Mouse (Mus musculus): ENCODE measurements around the gene Chrne. TPM values are rescaled to one million over a fixed set of nuclear protein-coding genes. Genes with fewer than 3 reads are reported as not detected.
A peak's percentile ranks its signal among the peaks of the same experiment; 100 is the strongest.

Chrne gene
- polyA plus RNA-seq, 1 experiment from 2014 or later = not detected

DNA sequence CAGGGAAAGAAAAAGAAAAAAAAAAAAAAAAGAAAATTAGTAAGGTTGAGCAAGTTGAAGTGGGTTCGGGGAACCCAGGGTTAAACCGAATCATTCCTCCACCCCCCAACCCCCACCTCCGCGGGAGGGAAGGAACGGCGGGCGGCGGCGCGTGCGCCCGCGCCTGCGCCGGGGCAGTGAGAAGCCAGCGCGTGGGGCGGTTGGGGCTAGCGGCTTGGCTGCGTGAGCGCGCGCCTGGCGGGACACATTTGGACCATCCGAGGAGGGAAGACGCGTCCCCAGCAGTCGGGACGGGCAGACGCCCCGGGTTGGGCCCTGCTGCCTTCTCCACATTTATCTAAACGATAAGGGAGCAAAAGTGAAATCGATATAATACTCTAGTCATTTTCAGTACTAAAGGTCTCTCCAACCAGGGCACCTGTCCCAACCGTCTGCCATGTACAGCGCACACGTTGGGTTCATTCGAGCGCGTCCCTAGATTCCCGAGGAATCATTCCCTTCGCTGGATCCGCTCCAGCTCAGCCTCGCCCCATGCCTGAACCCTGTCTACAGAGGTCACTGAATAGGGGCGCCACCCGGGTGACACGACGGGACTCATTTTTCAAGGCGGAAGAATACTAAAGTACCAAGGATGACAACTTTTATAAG, 36.0 kb upstream of the Chrne start:
- 0% methylated on average over 43 of the region's 48 CpGs for WGBS
- peaks cover 9% of the 10 kb centered on the region for H3K4me1 ChIP-seq (ENCODE audit: control insufficient read depth, insufficient read depth, low read length)
- ATAC-seq (replicated peaks; ENCODE audit: insufficient number of reproducible peaks, low FRiP score, low TSS enrichment, low read depth) (peak; percentile 37), DNase-seq (ENCODE audit: low spot score) (peak; percentile 89)
- H3K27ac ChIP-seq (replicated peaks; ENCODE audit: low read depth, low read length) = peak overlapping the region; percentile 97
- H3K4me2 ChIP-seq (ENCODE audit: low read depth, low read length) = peak overlapping the region; percentile 95
- peak overlapping the region; percentile 100 for H3K4me3 ChIP-seq (ENCODE audit: low read depth, low read length)
- no peaks in the 10 kb centered on the region for H3K27me3 ChIP-seq (ENCODE audit: control insufficient read depth, insufficient read depth, low read length)
- H3K36me3 ChIP-seq (replicated peaks; ENCODE audit: control insufficient read depth, insufficient read depth, low read depth, low read length) = peaks cover 13% of the 10 kb centered on the region
- H3K9ac ChIP-seq (replicated peaks; ENCODE audit: low read length) = peak overlapping the region; percentile 97
- no peaks in the 10 kb centered on the region for H3K9me3 ChIP-seq (replicated peaks; ENCODE audit: control insufficient read depth, low read length)

DNA sequence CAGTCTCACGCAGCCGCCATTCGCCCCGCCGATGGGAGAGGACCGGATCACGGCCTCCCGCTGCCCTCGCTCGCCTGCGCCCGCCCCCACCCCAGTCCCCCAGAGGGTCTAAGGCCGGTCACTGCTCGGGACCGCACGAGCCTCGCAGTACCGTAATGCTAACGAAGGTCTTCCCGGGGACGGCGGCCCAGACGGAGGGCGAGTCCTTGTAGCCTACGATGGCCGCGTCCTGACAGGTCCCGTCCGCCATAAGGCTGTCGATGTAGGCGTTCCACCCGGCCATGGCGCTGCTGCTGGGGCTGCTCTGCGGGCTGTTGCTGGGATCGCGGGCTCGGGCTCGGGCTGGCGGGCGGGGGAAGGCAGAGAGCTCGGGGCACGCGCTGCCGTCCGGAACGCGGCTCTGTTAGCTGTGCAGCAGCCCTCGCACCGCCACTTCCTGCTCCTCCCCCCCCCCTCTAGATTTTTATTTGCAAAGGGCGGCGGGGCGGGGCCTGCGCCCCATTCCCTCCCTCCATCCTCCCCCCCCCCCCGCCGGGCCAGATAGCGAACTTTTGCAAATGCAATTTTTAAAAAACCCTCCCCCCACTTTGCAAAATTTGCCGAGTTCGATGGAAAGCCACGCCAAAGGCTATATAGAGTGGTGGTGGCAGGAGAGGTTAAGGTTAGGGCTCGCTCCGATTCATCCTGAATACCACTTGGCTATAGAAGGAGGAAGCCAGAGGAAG, 35.3 kb upstream of the Chrne start, which contains the start of gene Pfn1:
Gene Pfn1, minus strand, starts transcription at position 447 of the 725 bp plus-strand sequence.
- 0% methylated on average over 52 of the region's 61 CpGs for WGBS
- H3K4me2 ChIP-seq (ENCODE audit: low read depth, low read length) = peak within 1 kb of the TSS; percentile 95

GRCm38 (mm10) chr11:70653345-70654197, 34.6 kb upstream of the Chrne start:
- Histone ChIP-seq H3K4me2 (ENCODE audit: low read depth, low read length) (peak overlapping the region; percentile 95), H3K27me3 (ENCODE audit: control insufficient read depth, insufficient read depth, low read length) (no peaks in the 10 kb centered on the region), H3K9me3 (replicated peaks; ENCODE audit: control insufficient read depth, low read length) (no peaks in the 10 kb centered on the region), H3K4me3 (ENCODE audit: low read depth, low read length) (peak overlapping the region; percentile 100), H3K36me3 (replicated peaks; ENCODE audit: control insufficient read depth, insufficient read depth, low read depth, low read length) (peaks cover 17% of the 10 kb centered on the region), H3K4me1 (ENCODE audit: control insufficient read depth, insufficient read depth, low read length) (peaks cover 9% of the 10 kb centered on the region), H3K9ac (replicated peaks; ENCODE audit: low read length) (peak overlapping the region; percentile 97), H3K27ac (replicated peaks; ENCODE audit: low read depth, low read length) (peak overlapping the region; percentile 97)
- peak; percentile 79 for DNase-seq (ENCODE audit: low spot score)
- under 1% methylated on average over 59 of the region's 63 CpGs for WGBS
- ATAC-seq (replicated peaks; ENCODE audit: insufficient number of reproducible peaks, low FRiP score, low TSS enrichment, low read depth) = peak; percentile 26

More for the DNA sequence above, 35.3 kb upstream of the Chrne start, which contains the start of gene Pfn1:
- peak within 1 kb of the TSS; percentile 100 for H3K4me3 ChIP-seq (ENCODE audit: low read depth, low read length)
- H3K27me3 ChIP-seq (ENCODE audit: control insufficient read depth, insufficient read depth, low read length) = no peaks in the 10 kb centered on the region
- peaks cover 17% of the 10 kb centered on the region for H3K36me3 ChIP-seq (replicated peaks; ENCODE audit: control insufficient read depth, insufficient read depth, low read depth, low read length)
- H3K9me3 ChIP-seq (replicated peaks; ENCODE audit: control insufficient read depth, low read length) = no peaks in the 10 kb centered on the region
- H3K4me1 ChIP-seq (ENCODE audit: control insufficient read depth, insufficient read depth, low read length) = peaks cover 9% of the 10 kb centered on the region
- H3K27ac ChIP-seq (replicated peaks; ENCODE audit: low read depth, low read length) = peak within 1 kb of the TSS; percentile 97
- DNase-seq (ENCODE audit: low spot score) (peak; percentile 91), ATAC-seq (replicated peaks; ENCODE audit: insufficient number of reproducible peaks, low FRiP score, low TSS enrichment, low read depth) (peak; percentile 26)
- H3K9ac ChIP-seq (replicated peaks; ENCODE audit: low read length) = peak within 1 kb of the TSS; percentile 97

GRCm38 (mm10) chr11:70652884-70653344, 33.9 kb upstream of the Chrne start:
- Histone ChIP-seq H3K27ac (replicated peaks; ENCODE audit: low read depth, low read length) (peak overlapping the region; percentile 97), H3K9ac (replicated peaks; ENCODE audit: low read length) (peak overlapping the region; percentile 97), H3K4me2 (ENCODE audit: low read depth, low read length) (peak overlapping the region; percentile 95), H3K9me3 (replicated peaks; ENCODE audit: control insufficient read depth, low read length) (no peaks in the 10 kb centered on the region), H3K4me1 (ENCODE audit: control insufficient read depth, insufficient read depth, low read length) (peaks cover 10% of the 10 kb centered on the region), H3K4me3 (ENCODE audit: low read depth, low read length) (peak overlapping the region; percentile 100), H3K27me3 (ENCODE audit: control insufficient read depth, insufficient read depth, low read length) (no peaks in the 10 kb centered on the region), H3K36me3 (replicated peaks; ENCODE audit: control insufficient read depth, insufficient read depth, low read depth, low read length) (peaks cover 17% of the 10 kb centered on the region)
- DNase-seq (ENCODE audit: low spot score) (peak; percentile 25), ATAC-seq (replicated peaks; ENCODE audit: insufficient number of reproducible peaks, low FRiP score, low TSS enrichment, low read depth) (no peak)
- 49% methylated on average over 6 of the region's 6 CpGs for WGBS

GRCm38 (mm10) chr11:70652029-70652883, 33.2 kb upstream of the Chrne start:
- Histone ChIP-seq H3K36me3 (replicated peaks; ENCODE audit: control insufficient read depth, insufficient read depth, low read depth, low read length) (peaks cover 17% of the 10 kb centered on the region), H3K4me2 (ENCODE audit: low read depth, low read length) (peak overlapping the region; percentile 95), H3K4me3 (ENCODE audit: low read depth, low read length) (peak overlapping the region; percentile 100), H3K9ac (replicated peaks; ENCODE audit: low read length) (peak overlapping the region; percentile 97), H3K4me1 (ENCODE audit: control insufficient read depth, insufficient read depth, low read length) (peaks cover 11% of the 10 kb centered on the region), H3K27ac (replicated peaks; ENCODE audit: low read depth, low read length) (no peak overlapping the region), H3K27me3 (ENCODE audit: control insufficient read depth, insufficient read depth, low read length) (no peaks in the 10 kb centered on the region), H3K9me3 (replicated peaks; ENCODE audit: control insufficient read depth, low read length) (no peaks in the 10 kb centered on the region)
- no peak for ATAC-seq (replicated peaks; ENCODE audit: insufficient number of reproducible peaks, low FRiP score, low TSS enrichment, low read depth)
- peak; percentile 67 for DNase-seq (ENCODE audit: low spot score)
- WGBS = 45% methylated on average over 12 of the region's 12 CpGs

GRCm38 (mm10) chr11:70651391-70651790, 32.4 kb upstream of the Chrne start:
- Histone ChIP-seq H3K4me3 (ENCODE audit: low read depth, low read length) (no peak overlapping the region; the same call in 1 of the 2 replicates), H3K9ac (replicated peaks; ENCODE audit: low read length) (no peak overlapping the region), H3K4me1 (ENCODE audit: control insufficient read depth, insufficient read depth, low read length) (peaks cover 4% of the 10 kb centered on the region), H3K9me3 (replicated peaks; ENCODE audit: control insufficient read depth, low read length) (no peaks in the 10 kb centered on the region), H3K27me3 (ENCODE audit: control insufficient read depth, insufficient read depth, low read length) (no peaks in the 10 kb centered on the region), H3K27ac (replicated peaks; ENCODE audit: low read depth, low read length) (no peak overlapping the region), H3K4me2 (ENCODE audit: low read depth, low read length) (no peak overlapping the region; the same call in 1 of the 2 replicates), H3K36me3 (replicated peaks; ENCODE audit: control insufficient read depth, insufficient read depth, low read depth, low read length) (peaks cover 17% of the 10 kb centered on the region)
- DNase-seq (ENCODE audit: low spot score) (no peak), ATAC-seq (replicated peaks; ENCODE audit: insufficient number of reproducible peaks, low FRiP score, low TSS enrichment, low read depth) (no peak)
- WGBS = 80% methylated on average over 2 of the region's 2 CpGs

Data from embryonic facial prominence, embryonic 11.5 days (tissue).